Mouse (Mus musculus): Measurements from ENCODE around the gene Ddc.
A peak's percentile ranks its signal among the peaks of the same experiment; 100 is the strongest.

Gene Ddc

DNA sequence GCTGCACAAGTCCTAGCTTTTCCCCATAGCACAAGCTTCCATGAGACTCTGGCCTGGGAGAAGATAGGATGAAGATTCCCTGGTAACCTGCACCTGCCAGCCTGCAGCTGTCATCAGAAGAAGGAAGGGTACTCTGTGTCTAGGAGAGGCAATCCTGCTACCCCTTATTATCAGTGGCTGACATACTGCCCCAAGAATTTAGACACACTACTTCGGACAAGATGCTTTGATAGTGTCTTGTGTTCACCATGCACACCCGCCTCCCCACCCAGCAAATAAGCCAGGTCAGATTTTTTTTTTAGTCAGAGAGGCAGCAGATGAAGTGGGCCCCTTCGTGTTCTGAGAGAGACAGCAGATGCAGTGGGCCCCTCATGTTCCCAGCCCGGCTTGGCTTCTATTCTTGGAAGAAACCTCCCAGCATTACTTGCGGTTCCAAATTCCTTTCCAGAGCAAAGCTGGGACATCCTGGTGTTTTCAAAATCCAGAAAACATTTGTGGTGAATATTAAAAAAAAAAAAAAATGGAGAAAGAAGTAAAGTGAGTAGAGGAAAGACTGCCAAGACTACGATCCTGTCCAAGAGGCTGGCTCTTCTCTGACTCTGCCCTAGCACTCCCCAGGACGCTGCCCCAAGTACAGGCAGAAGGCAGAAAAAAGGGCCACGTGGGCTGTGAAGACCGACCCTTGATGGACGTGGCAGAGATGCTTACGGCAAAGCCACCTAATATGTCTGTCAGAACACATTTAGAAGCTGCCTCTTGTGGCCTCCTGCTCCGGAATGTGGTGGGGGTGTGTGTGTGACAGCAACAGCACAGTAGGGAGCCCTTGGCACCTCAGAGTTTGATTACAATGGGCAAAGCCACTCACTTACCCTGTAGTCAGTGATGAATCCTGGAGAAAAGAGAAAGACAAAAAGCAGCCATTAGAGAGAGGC is 73.7 kb downstream of the Ddc start:
- DNase-seq (ENCODE audit: low spot score) = no peak

DNA sequence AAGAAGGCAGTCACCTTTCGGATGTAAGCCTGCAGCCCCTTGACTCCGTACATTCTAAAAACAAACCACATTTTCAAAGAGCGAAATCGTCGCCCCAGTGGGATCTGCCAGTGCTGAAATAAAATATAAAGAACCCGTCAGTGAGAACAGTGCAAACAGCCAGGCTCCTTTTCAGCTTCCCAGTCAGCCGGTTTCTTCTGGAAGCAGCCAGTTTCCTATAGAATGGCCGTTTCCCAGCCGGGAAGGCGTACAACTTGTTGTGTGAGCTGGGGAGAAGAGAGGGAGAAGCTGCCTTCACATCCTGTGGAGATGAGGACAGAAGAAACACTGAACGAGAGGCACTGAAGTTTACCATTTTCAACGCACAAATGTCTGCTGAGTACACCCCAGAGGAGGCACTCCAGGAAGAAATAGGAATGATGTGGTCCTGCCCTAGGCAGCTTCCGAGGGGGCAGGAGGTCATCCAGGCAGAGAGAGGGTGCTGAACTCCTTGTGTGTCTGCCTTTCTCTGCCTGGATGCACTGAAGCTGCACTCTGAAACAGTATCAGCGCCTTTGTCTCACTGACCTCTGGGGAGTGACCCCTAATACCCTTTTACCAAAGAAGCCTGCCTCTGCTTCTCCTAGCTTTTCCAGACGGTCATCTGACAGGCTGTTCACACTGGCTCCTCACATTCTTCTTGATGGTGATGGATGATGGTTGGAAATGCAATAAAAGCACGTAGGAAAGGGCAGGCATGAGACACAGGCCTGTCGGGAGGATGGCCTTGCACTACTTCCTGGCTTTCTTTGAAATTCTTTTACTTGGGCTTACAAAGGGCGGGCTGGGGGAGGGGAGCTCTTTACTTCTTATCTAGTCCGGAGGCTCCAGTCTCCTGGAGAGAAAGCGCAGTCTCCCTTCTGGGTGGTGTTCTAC is 75.5 kb downstream of the Ddc start:
- no peak for DNase-seq (ENCODE audit: low spot score)

DNA sequence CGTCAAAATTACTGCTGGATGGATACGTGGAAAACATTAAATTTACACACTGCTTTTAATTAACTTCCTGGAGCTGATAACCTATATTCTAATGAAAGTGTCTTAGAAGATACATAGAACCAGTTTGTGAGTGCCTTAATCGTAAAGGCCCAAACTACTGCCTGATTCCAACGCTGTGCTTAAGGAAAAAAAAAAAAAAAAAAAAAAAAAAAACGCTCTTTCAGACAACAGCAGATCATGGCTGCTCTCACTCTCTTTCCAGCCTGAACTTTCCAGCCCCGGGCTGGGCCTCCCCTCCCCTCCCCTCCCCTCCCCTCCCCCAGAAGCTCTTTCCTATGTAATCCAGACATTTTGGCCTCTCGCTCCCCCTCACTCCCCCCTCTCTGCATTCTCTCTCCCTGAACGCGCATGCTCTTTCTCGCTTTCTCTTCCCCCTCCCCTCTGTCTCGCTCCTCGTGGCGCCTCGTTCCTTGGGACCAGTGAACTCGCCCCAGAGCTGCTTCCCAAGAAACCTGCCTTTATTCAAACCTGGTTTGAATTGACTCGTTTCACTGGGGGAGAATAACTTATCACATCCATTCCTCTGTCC is 76.5 kb downstream of the Ddc start:
- DNase-seq (ENCODE audit: low spot score) = no peak

DNA sequence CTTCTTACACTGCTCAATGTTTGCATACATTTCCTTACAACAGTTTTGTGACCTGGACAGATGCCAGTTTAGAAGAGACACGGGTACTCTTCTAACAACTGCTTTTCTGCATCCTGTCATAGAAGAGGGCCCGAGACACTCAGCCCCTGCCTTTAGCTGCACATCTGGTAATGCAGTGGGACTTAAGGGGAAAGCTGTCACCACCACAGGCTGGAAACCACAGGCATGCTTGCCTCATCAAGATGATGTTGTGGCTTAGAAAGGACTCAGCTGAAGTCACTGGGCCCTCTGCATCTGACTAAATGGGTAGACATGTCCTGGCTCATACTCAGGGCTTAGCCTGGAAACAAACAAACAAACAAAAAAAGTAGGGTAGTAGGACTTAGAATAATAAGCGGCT is 77.2 kb downstream of the Ddc start:
- DNase-seq (ENCODE audit: low spot score) = no peak

DNA sequence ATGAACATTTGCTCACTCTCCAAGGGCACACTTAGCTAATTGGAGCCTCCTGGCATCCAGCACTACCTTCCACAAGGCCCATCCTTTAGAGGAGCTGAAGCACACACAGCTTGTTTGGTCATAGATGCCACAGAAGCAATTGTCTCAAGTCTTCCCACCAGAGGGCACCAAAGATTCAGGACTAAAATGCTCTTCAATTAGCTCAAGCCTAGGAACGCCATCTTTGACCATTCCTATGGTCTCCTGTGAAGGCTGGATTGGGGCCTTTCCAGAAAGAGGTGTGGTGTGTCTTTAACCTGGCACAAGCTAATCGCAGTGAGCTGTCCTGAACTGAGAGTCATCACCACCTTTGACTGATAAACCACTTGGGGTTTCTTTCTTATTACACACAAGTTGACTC is 77.7 kb downstream of the Ddc start:
- peak; percentile 50 for DNase-seq (ENCODE audit: low spot score)

DNA sequence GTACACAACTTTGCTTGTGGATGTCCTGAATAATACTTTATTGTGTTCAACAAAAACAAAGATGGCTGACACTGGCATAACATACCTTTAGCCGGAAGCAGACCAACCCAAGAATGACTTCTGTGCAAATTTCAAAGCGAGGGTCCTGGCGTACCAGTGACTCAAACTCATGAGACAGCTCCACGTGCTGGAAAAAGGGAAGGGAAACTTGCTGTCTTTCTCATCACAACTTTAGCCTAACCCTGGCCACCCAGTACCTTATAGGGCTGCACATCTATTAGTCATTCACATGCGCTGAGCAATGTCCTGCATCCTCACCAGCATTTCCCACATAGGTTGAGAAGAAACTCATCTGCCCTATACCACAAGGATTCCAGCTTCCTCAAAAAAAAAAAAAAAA is 78.7 kb downstream of the Ddc start:
- no peak for DNase-seq (ENCODE audit: low spot score)

DNA sequence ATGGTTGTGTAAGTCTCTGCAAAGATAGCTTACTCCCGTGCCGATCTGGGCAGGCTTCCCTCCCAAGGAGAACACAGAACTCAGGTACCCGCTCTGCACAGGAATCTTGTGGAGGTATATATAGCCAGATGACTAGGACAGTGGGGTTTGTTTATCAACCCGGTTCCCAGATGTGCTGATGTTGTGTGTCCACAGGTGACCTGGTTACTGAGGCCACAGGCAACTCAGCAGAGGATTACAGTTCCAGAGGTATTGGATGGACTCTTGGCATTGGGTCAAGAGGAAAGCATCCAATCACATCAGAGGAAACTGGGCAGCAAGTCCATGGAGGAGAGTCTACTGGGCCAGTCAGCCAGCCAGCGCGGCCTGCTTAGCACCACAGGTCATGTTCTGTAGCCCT is 79.1 kb downstream of the Ddc start:
- no peak for DNase-seq (ENCODE audit: low spot score)

DNA sequence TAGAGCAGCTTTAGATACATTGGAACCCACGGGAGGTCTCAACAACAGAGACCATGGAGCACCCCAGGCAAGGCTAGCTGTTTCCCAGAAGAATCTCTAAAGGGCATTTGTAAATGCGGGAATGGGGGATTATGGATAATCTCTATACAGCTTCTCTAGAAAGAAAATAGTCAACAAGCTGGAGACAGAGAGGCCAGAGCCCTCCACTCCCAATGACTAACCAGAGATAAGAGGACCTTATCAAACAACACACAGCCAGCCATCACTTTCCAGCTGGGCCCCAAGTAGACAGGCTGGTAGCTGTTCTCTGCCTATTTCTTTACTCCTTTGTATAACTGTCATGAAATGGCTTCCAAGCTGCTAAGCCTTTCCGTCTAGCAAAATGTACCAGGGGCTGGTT is 82.2 kb downstream of the Ddc start:
- no peak for DNase-seq (ENCODE audit: low spot score)

DNA sequence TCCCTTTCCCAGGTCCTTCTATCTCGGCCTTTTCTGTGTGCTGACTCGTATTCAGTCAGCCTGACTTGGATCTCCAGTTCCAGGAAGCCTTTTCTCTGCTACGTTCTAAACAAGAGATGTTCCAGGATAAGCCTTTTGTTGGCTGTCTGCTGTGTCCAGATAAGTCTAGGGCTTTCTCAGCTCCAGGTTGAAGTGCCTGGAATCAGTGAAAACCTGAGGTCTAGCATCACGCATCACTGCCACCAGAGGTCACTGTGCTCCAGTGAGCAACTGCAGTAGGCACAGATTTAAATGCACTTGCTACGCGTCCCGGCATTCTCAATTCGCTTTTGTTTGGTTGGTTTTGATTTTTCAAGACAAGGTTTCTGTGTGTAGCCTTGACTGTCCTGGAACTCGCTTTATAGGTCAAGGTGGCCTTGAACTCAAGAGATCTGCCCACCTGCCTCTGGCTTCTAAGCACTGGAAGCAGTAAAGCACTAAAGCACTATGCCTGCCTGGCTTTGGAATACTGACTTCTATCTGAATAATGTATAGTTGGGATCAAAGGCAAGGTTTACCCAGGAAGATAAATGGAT is 86.0 kb downstream of the Ddc start:
- DNase-seq (ENCODE audit: low spot score) = peak; percentile 56

DNA sequence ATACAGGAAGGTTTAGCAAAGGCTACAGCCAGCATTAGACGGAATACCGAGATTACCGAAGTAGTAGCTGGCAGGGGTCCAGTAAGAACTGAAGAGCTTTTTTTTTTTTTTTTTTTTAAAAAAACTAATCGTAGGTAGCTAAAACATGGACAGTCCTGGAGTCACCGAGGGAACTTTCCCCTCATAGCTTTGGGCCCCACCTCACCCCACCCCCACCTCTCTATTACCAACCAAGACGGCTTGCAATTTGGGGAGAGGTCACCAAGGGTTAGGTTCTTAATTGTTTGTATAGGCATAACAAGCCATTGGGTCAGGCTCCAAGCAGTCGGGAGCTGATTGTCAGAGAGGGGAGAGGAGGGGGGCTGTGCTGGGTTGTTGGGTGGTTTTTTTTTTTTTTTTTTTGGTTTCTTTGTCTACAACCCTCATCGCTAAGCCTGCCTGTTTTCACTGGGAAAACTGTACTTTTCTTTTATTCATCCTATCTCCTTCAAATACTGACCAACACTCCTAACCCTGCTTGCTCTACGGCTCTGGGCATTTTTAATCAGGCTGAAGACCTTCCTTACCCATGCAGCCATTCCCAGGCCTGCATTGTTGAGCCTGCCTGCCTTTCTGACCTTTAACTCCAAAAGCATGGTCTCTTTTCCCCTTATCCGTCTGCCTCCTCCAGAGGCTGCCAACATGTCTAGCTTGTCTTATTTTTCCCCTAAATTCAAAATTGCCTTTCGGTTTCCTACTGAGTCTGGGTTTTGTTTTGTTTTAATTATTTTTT is 88.4 kb downstream of the Ddc start:
- DNase-seq (ENCODE audit: low spot score) = no peak

DNA sequence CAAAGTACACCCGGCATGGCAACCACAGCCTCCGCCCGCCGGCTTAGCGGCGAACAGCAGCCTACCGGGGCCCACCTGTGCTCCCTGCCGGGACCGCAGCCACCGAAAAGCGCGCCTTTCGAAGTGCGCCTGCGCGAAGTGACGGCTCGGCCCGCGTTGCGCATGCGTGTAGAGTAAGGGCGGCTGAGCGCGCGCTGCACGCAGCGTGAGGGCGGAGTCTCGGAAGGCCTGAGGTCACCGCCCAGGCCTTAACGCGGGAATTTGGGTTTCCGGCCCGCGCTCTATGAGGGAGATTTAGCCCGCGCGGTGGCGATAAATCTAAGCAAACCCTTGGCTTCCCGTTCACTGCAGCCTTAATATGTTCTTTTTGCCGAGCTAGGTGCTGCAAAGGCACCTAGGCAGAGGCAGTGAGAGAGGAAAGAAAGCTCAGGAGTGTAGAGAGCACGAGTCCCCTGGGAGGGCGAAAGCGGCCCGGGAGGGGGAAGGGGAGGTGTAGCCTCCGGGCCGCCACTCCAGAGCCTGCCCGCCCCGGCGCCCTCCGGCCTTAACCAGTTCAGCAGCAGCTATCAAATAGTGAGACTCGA is 89.0 kb downstream of the Ddc start, which contains the start of gene Fignl1:
Gene Fignl1 (minus strand): TSS at position 143 of the 584 bp plus-strand sequence.
- peak; percentile 97 for DNase-seq (ENCODE audit: low spot score)

DNA sequence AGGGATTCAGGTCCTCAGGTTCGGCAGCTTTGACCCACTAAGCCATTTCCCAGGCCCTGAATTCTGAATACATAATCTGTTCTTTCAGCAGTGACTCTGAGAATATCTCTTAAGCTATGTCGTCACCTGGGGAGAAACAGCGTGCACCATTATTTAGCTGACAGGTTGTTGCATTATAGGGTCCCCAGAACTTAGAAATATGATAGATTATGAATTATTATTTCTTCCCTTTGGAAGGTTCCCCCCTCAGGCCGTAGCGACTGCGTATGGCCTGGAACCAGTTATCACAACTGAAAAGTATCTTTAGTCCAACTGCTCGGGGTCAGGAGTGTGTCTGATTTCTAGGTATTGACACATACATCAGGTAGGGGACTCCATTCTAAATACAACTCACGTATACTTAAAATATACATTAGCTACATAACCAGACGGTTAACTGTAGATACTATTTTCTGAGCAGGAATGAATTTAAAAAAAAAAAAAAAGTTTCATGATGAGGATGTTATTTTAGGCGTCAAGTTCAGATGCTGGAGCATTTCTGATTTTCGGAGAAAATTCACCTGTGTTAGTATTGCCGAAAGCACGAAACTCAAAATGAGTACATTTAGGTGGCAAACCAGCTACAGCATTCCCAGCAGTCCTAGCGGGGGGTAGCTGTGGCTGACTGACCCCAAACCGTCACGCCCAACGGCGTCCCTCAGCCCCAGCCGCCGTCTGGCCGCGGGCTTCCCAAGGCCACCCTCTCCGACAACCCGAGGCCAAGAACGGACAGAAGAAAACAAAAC is 89.7 kb downstream of the Ddc start:
- no peak for DNase-seq (ENCODE audit: low spot score)

DNA sequence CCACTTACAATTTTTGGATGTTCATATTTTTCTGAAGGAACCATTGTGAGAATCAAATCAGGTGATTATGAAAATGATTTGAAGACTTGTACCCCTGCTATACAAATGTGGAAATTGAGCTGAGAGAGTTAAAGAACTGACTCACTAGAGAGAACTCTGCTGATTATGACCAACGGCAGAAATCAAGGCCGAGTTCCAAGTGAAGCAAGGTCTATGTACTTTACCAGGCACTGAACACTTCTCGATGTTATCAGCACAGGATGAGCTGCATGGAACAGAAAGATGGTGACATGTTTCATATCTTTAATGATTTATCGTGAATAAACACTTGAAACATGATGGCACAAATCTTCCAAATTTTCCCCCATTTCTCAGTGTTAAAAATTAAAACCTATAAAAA is 92.0 kb downstream of the Ddc start:
- no peak for DNase-seq (ENCODE audit: low spot score)

DNA sequence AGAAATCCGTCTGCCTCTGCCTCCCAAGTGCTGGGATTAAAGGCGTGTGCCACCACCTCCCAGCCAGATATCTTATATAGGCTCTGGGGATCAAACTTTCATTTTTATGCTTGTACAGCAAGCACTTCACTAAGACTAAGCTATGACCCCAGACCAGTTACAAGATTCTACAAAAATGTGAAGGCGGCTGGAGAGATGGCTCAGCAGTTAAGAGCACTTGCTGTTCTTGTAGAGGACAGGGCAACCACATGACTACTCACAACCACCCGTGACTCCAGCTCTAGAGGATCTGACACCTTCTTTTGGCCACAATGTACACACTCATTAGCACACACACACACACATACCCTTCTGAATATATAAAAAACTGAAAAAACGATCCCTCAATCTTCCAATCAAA is 93.5 kb downstream of the Ddc start:
- no peak for DNase-seq (ENCODE audit: low spot score)

DNA sequence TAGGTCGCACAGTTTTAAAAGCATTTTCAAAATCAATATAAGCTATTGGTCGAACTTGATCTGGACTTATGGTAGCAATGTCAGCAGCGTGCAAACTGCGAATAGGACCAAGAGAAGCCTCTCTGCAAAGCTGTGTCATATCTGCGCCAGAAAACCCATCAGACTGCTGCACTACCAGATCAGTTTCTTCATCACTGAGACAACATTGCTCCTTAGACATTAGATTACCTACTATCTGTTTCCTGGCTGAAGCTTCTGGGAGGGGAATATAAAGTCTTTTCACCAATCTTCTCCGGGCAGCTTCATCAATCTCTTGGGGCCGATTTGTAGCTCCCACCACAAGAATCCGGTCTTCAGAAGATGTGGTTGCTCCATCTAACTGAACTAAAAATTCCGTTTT is 96.9 kb downstream of the Ddc start:
- DNase-seq (ENCODE audit: low spot score) = no peak

DNA sequence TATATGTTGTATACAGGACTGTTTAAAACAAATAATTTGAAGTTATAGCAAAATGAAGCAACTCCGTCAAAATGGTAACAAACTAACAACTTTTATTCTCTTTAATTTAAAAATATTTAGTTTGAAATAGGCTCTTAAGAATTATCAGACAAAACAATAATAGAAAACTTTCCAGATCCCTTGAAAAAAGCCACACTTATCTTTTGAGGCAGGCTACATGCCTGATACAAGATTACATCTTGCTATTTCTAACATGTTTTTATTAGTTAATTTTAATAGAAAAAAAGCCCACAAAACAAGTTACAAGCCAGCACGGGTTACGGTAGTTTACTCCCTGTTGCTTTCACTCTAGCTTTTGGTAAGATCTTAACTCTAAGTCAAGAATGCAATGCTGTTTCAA is 97.6 kb downstream of the Ddc start:
- DNase-seq (ENCODE audit: low spot score) = no peak

DNA sequence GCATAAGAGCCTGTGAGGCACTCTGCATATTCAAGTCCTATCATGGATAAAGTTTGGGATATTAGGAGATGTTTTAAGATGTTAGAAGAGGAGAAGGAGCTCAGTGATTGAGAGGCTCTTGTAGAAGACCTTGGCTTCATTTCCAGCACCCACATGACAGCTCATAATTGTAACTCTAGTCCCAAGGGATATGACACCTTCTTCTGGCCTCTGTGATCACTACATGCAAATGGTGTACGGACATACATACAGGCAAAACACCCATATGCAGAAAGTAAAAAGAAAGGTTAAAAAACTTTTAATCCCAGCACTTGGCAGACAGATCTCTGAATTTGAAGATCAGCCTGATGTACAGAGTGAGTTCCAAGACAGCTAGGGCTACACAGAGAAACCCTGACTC is 99.3 kb downstream of the Ddc start:
- no peak for DNase-seq (ENCODE audit: low spot score)

DNA sequence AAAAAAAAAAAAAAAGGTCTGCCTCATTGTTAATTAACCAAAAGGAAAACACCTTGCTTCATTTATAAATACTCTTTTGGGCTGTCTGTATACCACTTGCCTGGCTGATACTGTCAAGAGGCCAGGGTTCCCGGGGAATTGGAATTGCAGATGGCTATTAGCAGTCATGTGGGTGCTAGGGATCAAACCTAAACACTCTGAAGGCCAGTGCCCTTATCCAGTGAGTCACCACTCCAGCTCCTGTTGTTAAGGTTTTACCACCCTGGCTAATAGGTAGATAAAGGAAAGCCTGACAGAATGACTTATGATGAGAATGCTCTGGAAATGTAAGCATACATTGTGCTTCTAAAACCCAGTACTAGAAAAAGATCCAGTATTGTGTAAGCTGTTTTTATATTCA is 103.3 kb downstream of the Ddc start:
- DNase-seq (ENCODE audit: low spot score) = no peak

DNA sequence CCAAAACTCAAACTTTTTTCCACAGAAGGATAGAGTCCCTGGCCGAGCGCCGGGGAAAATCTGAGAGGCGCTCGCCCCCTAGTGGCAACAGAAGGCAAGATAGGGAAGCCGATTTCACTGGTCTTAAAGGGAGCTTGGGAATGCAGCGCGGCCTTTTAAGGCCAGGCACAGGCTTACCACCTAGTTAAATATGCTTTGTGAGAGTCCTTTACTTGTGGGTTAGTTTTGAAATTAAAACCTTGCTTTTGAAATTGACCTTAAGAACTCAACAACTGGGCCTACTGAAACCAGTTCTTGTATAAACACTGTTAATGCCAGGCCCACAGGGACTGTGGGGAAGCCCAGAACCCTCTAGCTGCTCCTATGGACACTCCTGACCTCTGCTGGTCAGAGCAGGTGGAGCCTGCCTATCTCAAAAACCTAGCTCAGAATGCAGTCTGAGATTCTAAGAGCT is 109.4 kb downstream of the Ddc start:
- DNase-seq (ENCODE audit: low spot score) = peak; percentile 68

DNA sequence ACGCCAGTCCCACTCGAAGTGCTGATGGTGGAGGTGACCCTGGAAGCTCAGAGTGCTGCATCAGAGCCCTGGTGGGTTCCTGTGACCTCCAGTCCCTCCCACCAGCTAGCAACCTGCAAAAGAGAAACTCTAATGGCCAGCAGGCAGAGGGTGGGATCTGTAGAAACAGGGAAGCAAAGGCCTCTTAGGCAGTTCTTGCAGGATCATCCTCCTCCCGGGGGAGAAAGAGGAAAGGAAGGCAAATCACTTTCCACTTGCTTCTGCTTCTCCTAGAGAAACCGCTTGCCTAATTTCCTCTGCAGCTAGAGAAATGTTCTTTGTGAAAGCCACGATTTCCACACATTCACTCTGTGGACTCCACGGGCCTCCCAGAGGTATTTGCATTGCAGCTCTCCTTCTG is 112.5 kb downstream of the Ddc start:
- DNase-seq (ENCODE audit: low spot score) = no peak

Measured in spleen, adult 12 weeks (tissue).